Mouse (Mus musculus) lung, embryonic 14.5 days (tissue): ENCODE results near the gene Il9. TPM values are rescaled to one million over a fixed set of nuclear protein-coding genes. Genes with fewer than 3 reads are reported as not detected.
A peak's percentile ranks its signal among the peaks of the same experiment; 100 is the strongest.

Source experiments
- ATAC-seq: fragments of 200-750 bp; cut with Nextera tagmentation; 2 replicates; pipeline ENCODE4 v1.8.0; 2017; ENCODE audit warnings: mild to moderate bottlenecking, moderate TSS enrichment, moderate library complexity; ENCODE audit not compliant: insufficient read depth
- DNase-seq: peaks from one replicate; pipeline ENCODE4 v3.0.0-alpha.2; 2015
- H3K27ac ChIP-seq: fragments of 300-500 bp; sonication (generic); 2 replicates; pipeline ENCODE4 v1.5.1; 2014; ENCODE audit warnings: low read depth, mild to moderate bottlenecking, moderate library complexity
- H3K27me3 ChIP-seq: fragments of 300-500 bp; sonication (generic); 2 replicates; pipeline ENCODE4 v1.6.1; 2014; ENCODE audit warnings: low read length, control low read depth; ENCODE audit not compliant: insufficient read depth
- H3K36me3 ChIP-seq: fragments of 300-500 bp; sonication (generic); 2 replicates; pipeline ENCODE4 v1.6.1; 2014; ENCODE audit warnings: control low read depth; ENCODE audit not compliant: insufficient read depth
- H3K4me1 ChIP-seq: fragments of 300-500 bp; sonication (generic); 2 replicates; pipeline ENCODE4 v1.6.1; 2014; ENCODE audit warnings: antibody characterized with exemption, control low read depth; ENCODE audit not compliant: insufficient read depth
- H3K4me2 ChIP-seq: fragments of 300-500 bp; sonication (generic); 2 replicates; pipeline ENCODE4 v1.6.1; 2014; ENCODE audit warnings: mild to moderate bottlenecking
- H3K4me3 ChIP-seq: fragments of 300-500 bp; sonication (generic); 2 replicates; pipeline ENCODE4 v1.5.1; 2014; ENCODE audit warnings: low read depth, low read length
- H3K9ac ChIP-seq: fragments of 300-500 bp; sonication (generic); 2 replicates; pipeline ENCODE4 v1.6.1; 2014
- H3K9me3 ChIP-seq: fragments of 300-500 bp; sonication (generic); 2 replicates; pipeline ENCODE4 v1.6.1; 2016; ENCODE audit warnings: low read depth, low read length, control low read depth
- CTCF ChIP-seq: IDR thresholded peaks from 2 replicates; pipeline ENCODE4 v1.5.1; 2016; ENCODE audit warnings: antibody characterized with exemption, low read depth
- WGBS: fragments of 180-500 bp; shearing (Covaris S2); extraction: QIAGEN DNeasy Blood & Tissue Kit; methylation state at CpG from one replicate; pipeline ENCODE4 v1.1.7; 2014; 5-methylcytosine and 5-hydroxymethylcytosine counted together
- polyA plus RNA-seq: library from polyadenylated mRNA; unstranded; fragments of >200 nt; fragmentation: Nextera tagmentation; extraction: Ambion mirVana; gene quantifications from 2 replicates; pipeline ENCODE4 v1.2.1, GENCODE M21; 2014

Gene Il9
- polyA plus RNA-seq, 1 experiment from 2014 or later, result not detected

DNA sequence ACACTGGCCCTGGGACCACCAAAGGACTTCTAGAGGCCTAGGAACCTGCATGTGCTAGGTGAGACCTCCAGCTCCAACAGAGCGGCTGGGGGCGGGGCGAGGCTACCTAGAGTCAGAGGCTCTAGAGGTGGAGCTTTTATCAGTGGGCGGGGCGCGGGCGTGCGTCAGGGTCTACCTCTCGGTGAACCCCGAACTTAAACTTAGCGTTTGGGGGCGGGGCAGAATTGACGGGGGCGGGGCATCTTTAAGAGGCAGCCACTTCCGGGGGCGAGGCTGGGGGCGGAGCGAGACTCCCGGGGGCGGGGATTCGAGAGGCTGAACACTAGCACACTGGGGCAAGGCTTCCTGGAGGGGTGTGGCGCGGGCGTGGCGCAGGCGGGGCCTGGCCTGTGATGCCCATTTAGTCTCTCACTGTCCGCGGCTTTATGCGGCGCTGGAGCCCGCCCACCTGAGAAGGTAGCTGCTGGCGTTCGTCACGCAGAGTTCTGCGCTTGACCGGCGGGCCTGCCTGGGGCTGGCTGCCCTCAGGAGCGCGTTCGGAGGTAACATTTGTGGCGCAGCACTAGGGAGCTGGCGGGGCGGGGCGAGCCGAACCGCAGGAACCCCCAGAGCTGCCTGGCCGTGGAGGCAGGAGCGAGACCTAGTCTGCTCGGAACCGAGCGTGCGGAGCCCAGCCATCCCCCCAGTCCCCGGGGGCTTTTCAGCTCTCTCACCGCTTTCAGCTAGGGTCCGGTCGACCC, 40.2 kb upstream of the Il9 start, which contains the start of gene Fbxl21:
TSS of gene Fbxl21 (plus strand) at position 392 of the 740 bp plus-strand sequence.
- Histone ChIP-seq H3K36me3 (no peaks in the 10 kb centered on the region), H3K9me3 (no peaks in the 10 kb centered on the region), H3K4me3 (peak within 1 kb of the TSS; percentile 65), H3K4me1 (no peaks in the 10 kb centered on the region), H3K9ac (peak within 1 kb of the TSS; percentile 62), H3K27me3 (no peaks in the 10 kb centered on the region), H3K4me2 (peak within 1 kb of the TSS; percentile 92), H3K27ac (no peak within 1 kb of the TSS)
- DNase-seq, result peak; percentile 94
- ATAC-seq, result peak; percentile 99
- under 1% methylated on average over 56 of the region's 56 CpGs for WGBS
- no peak for TF ChIP-seq CTCF

- 49% methylated on average over 7 of the region's 7 CpGs for WGBS
- DNase-seq, result no peak
- H3K4me3 ChIP-seq, result no peak overlapping the region
- H3K9me3 ChIP-seq, result no peaks in the 10 kb centered on the region
- H3K36me3 ChIP-seq, result no peaks in the 10 kb centered on the region
- no peak for ATAC-seq
- H3K27me3 ChIP-seq, result no peaks in the 10 kb centered on the region
- no peak overlapping the region for H3K9ac ChIP-seq
- no peak for TF ChIP-seq CTCF
- no peak overlapping the region for H3K27ac ChIP-seq
- no peak overlapping the region for H3K4me2 ChIP-seq
- H3K4me1 ChIP-seq, result no peaks in the 10 kb centered on the region
Measured at GRCm38 (mm10) chr13:56516816-56517215, 34.8 kb upstream of the Il9 start.

DNA sequence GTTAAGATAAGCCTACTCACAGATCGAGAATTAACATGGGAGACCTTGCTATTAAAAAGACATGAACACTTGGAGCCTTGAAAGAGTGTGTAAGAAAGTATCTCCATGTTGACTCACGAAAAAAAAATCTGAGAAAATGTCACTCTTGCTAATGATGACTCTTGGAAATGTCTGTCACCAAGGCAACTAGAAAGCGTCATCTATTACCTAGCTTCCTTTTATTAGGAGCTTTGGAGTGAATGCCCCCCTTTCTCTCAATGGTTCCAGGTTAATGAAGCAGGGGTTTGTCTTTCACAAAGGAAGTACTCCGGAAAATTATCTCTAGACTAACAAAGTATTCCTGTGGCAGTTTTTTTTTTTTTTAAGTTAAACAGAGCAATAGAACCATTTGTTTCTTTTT, 34.3 kb upstream of the Il9 start:
- Histone ChIP-seq H3K4me1 (no peaks in the 10 kb centered on the region), H3K4me3 (no peak overlapping the region), H3K9ac (no peak overlapping the region), H3K27me3 (no peaks in the 10 kb centered on the region), H3K9me3 (no peaks in the 10 kb centered on the region), H3K4me2 (no peak overlapping the region), H3K27ac (no peak overlapping the region), H3K36me3 (no peaks in the 10 kb centered on the region)
- TF ChIP-seq CTCF, result no peak
- ATAC-seq (no peak), DNase-seq (peak; percentile 15)
- WGBS, result 50% methylated on average over 4 of the region's 4 CpGs

GRCm38 (mm10) chr13:56513595-56513994, 31.5 kb upstream of the Il9 start:
- no peak for ATAC-seq
- no peak for TF ChIP-seq CTCF
- no peak overlapping the region for H3K4me2 ChIP-seq
- H3K9ac ChIP-seq, result no peak overlapping the region
- DNase-seq, result peak; percentile 7
- no peaks in the 10 kb centered on the region for H3K9me3 ChIP-seq
- H3K27ac ChIP-seq, result no peak overlapping the region
- H3K4me3 ChIP-seq, result no peak overlapping the region
- no peaks in the 10 kb centered on the region for H3K36me3 ChIP-seq
- no peaks in the 10 kb centered on the region for H3K4me1 ChIP-seq
- H3K27me3 ChIP-seq, result no peaks in the 10 kb centered on the region

DNA sequence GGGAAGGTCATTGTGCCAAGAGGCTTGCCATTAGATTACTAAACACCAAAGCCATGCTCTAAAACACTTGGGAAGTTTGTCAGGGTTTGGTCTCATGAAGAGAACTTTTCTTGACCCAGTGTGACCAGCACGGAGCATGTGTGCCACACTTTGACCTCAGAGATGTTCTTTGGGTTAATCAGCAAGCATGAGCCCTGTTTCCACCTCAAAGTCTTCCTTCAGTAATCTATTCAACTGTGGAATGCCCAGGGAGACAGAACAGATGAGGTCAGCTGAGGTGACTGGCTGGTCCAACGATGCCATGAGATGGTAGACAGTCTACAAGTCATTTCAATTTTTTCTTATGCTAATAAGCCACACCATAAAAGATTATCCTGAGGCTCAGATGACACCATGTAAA, 27.8 kb upstream of the Il9 start:
- no peaks in the 10 kb centered on the region for H3K36me3 ChIP-seq
- ATAC-seq, result no peak
- H3K27ac ChIP-seq, result no peak overlapping the region
- no peak for DNase-seq
- no peaks in the 10 kb centered on the region for H3K9me3 ChIP-seq
- H3K4me2 ChIP-seq, result no peak overlapping the region
- 75% methylated on average over 2 of the region's 2 CpGs for WGBS
- H3K4me3 ChIP-seq, result no peak overlapping the region
- no peak overlapping the region for H3K9ac ChIP-seq
- TF ChIP-seq CTCF, result no peak
- H3K4me1 ChIP-seq, result no peaks in the 10 kb centered on the region
- H3K27me3 ChIP-seq, result no peaks in the 10 kb centered on the region

DNA sequence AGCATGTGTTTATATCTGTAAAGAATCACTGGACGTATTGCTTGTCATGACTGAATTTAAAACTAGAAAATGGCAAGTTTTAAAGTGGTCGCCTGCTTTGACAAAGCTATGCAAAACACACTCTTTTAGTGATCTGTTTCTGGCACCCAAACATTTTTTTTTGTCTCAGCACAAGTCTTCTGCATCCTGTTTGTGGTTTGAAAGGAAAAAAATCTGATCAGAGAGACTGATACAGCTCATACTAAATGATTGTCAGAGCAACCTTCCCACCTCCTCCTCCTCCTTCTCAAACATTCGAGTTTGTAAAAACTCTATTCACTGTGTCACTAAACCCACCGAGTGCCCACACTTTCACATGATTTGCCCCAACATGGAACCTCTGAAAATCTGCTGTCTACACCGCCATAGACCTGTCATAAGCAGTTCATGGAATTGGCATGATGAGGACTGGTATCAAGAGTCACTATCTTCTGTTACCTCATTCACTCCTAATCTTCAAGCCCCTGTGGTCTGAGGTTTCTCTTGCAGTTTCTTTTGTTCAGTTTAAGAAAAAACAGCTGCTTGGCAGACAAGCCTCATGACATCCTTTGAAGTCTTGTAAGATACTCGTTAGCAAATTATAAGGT, 24.9 kb upstream of the Il9 start:
- DNase-seq, result no peak
- Histone ChIP-seq H3K27me3 (no peaks in the 10 kb centered on the region), H3K4me3 (no peak overlapping the region), H3K4me2 (no peak overlapping the region), H3K27ac (no peak overlapping the region), H3K9me3 (no peaks in the 10 kb centered on the region), H3K9ac (no peak overlapping the region), H3K4me1 (no peaks in the 10 kb centered on the region), H3K36me3 (no peaks in the 10 kb centered on the region)
- 61% methylated on average over 6 of the region's 6 CpGs for WGBS
- ATAC-seq, result no peak
- TF ChIP-seq CTCF, result no peak

DNA sequence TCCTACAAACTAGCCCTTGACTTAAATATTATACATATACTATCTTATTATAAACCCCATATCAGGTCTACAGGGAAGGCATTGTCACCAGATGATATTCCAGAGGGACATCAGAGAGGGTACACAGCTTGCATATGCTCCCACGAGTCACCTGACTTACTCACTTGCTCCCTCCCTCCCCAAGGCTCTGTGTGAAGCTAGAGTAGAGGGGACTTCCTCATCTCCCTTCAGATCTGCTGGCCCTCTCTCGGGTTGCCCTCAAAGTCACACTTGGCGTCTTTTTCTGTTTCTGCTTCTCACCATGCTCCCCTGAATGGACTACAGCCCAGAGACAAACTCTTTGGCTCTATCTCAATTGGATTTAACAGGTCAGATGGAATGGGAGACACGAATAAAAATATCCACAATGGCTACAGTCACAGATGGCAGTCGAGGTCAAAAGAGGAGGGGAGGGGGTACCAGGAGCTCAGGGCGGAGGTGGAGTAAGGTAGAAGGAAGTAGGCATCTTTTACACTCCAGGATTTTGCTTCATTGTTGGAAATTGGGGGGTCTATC, 19.9 kb upstream of the Il9 start:
- 62% methylated on average over 6 of the region's 6 CpGs for WGBS

More for the DNA sequence above, 19.9 kb upstream of the Il9 start:
- Histone ChIP-seq H3K4me2 (no peak overlapping the region), H3K4me3 (no peak overlapping the region), H3K4me1 (no peaks in the 10 kb centered on the region), H3K9me3 (no peaks in the 10 kb centered on the region), H3K27me3 (no peaks in the 10 kb centered on the region), H3K36me3 (no peaks in the 10 kb centered on the region), H3K27ac (no peak overlapping the region), H3K9ac (no peak overlapping the region)
- DNase-seq, result no peak
- no peak for TF ChIP-seq CTCF
- no peak for ATAC-seq
